Mouse (Mus musculus) MEL (cell line): ENCODE measurements at regions not wholly inside any gene's neighbourhood (a gene's known extent, or its start where the extent isn't known, plus 50 kb on each side); places are given as distances from the start of the nearest gene placed in this dataset.
A peak's percentile ranks its signal among the peaks of the same experiment; 100 is the strongest.

Experiments used
- DNase-seq: peaks from one replicate; pipeline ENCODE4 v3.0.0; 2011; ENCODE audit warnings: low read depth, low spot score
- H3K27ac ChIP-seq: 2 replicates; pipeline ENCODE4 v1.5.1; 2012; ENCODE audit warnings: low read depth, mild to moderate bottlenecking, control low read depth, low read length, moderate library complexity; ENCODE audit not compliant: control insufficient read depth
- H3K27me3 ChIP-seq, 2 experiments: fragments of 150-350 bp in 1 of 2; sonication (generic) in 1 of 2; 2 replicates each; pipeline ENCODE4 v1.6.1; 2012; ENCODE audit warnings: low read length in 2 of 2, mild to moderate bottlenecking in 2 of 2, improper control_type of control experiment in 1 of 2, moderate library complexity in 1 of 2; ENCODE audit not compliant: insufficient read depth in 2 of 2, control insufficient read depth in 1 of 2
- H3K36me3 ChIP-seq, 2 experiments: 2 replicates each; pipeline ENCODE4 v1.6.1; 2012 to 2014; ENCODE audit warnings: low read length in 2 of 2, improper control_type of control experiment in 1 of 2, inconsistent platforms in 1 of 2, mild to moderate bottlenecking in 1 of 2; ENCODE audit not compliant: insufficient read depth in 2 of 2, control insufficient read depth in 1 of 2
- H3K4me1 ChIP-seq, 2 experiments: fragments of 150-350 bp in 1 of 2; sonication (generic) in 1 of 2; 2 replicates each; pipeline ENCODE4 v1.6.1; 2012; ENCODE audit warnings: low read length in 2 of 2, improper control_type of control experiment in 1 of 2, mild to moderate bottlenecking in 1 of 2; ENCODE audit not compliant: insufficient read depth in 2 of 2, control insufficient read depth in 1 of 2
- H3K4me3 ChIP-seq, 2 experiments: fragments of 150-350 bp in 1 of 2; sonication (generic) in 1 of 2; 2 replicates each; pipeline ENCODE4 v1.5.1; 2012; ENCODE audit warnings: low read depth in 2 of 2, low read length in 2 of 2, mild to moderate bottlenecking in 2 of 2, moderate library complexity in 2 of 2, control low read depth in 1 of 2, improper control_type of control experiment in 1 of 2; ENCODE audit not compliant: control insufficient read depth in 1 of 2, insufficient read depth in 1 of 2
- H3K79me2 ChIP-seq: 2 replicates; pipeline ENCODE4 v1.6.1; 2012; ENCODE audit warnings: mild to moderate bottlenecking, low read length, moderate library complexity; ENCODE audit not compliant: control insufficient read depth, poor library complexity, insufficient read depth
- H3K9ac ChIP-seq: 2 replicates; pipeline ENCODE4 v1.6.1; 2012; ENCODE audit warnings: low read depth, mild to moderate bottlenecking, control low read depth, low read length, moderate library complexity; ENCODE audit not compliant: control insufficient read depth, poor library complexity, severe bottlenecking
- H3K9me3 ChIP-seq: fragments of 150-350 bp; sonication (generic); replicated peaks from 2 replicates; pipeline ENCODE4 v1.6.1; 2012; ENCODE audit warnings: mild to moderate bottlenecking, low read length, improper control_type of control experiment, moderate library complexity; ENCODE audit not compliant: insufficient read depth
- BHLHE40 ChIP-seq: IDR thresholded peaks from 2 replicates; pipeline ENCODE4 v1.6.1; 2012; ENCODE audit warnings: low read depth, mild to moderate bottlenecking, inconsistent platforms, low read length, improper control_type of control experiment, borderline replicate concordance
- CHD1 ChIP-seq: IDR thresholded peaks from 2 replicates; pipeline ENCODE4 v1.6.1; 2012; ENCODE audit warnings: low read depth, mild to moderate bottlenecking, inconsistent platforms, low read length, improper control_type of control experiment
- CHD2 ChIP-seq: IDR thresholded peaks from 2 replicates; pipeline ENCODE4 v1.6.1; 2011; ENCODE audit warnings: low read length, improper control_type of control experiment
- CTCF ChIP-seq, 3 experiments: IDR thresholded peaks in 2 of 3; conservative IDR thresholded peaks in 1 of 3; 2 replicates each; pipeline ENCODE4 v1.5.1; 2011 to 2012; ENCODE audit warnings: low read length in 3 of 3, low read depth in 2 of 3, mild to moderate bottlenecking in 2 of 3, improper control_type of control experiment in 1 of 3, inconsistent platforms in 1 of 3, mixed read lengths in 1 of 3, moderate library complexity in 1 of 3; ENCODE audit not compliant: control insufficient read depth in 1 of 3, insufficient read depth in 1 of 3, poor library complexity in 1 of 3, severe bottlenecking in 1 of 3
- ETS1 ChIP-seq: IDR thresholded peaks from 2 replicates; pipeline ENCODE4 v1.6.1; 2012; ENCODE audit warnings: low read depth, mild to moderate bottlenecking, inconsistent platforms, low read length, improper control_type of control experiment, moderate library complexity
- GABPA ChIP-seq: IDR thresholded peaks from 2 replicates; pipeline ENCODE4 v1.6.1; 2012; ENCODE audit warnings: low read depth, mild to moderate bottlenecking, inconsistent platforms, low read length, improper control_type of control experiment, moderate library complexity
- HCFC1 ChIP-seq: IDR thresholded peaks from 2 replicates; pipeline ENCODE4 v1.6.1; 2012; ENCODE audit warnings: low read depth, mild to moderate bottlenecking, inconsistent platforms, low read length, improper control_type of control experiment, moderate library complexity
- JUND ChIP-seq: IDR thresholded peaks from 2 replicates; pipeline ENCODE4 v1.6.1; 2011; ENCODE audit warnings: low read depth, mild to moderate bottlenecking, improper control_type of control experiment, low read length
- MAFK ChIP-seq: IDR thresholded peaks from 2 replicates; pipeline ENCODE4 v1.6.1; 2011; ENCODE audit warnings: low read depth, mild to moderate bottlenecking, low read length, improper control_type of control experiment, borderline replicate concordance
- MAZ ChIP-seq: IDR thresholded peaks from 2 replicates; pipeline ENCODE4 v1.6.1; 2012; ENCODE audit warnings: low read depth, mild to moderate bottlenecking, inconsistent platforms, low read length, improper control_type of control experiment
- MEF2A ChIP-seq: IDR thresholded peaks from 2 replicates; pipeline ENCODE4 v1.6.1; 2014; ENCODE audit warnings: low read depth, mild to moderate bottlenecking, inconsistent platforms, low read length, improper control_type of control experiment; ENCODE audit not compliant: poor library complexity, insufficient replicate concordance, severe bottlenecking; ENCODE audit errors: extremely low read depth
- NELFE ChIP-seq: IDR thresholded peaks from 2 replicates; pipeline ENCODE4 v1.6.1; 2011; ENCODE audit warnings: low read depth, low read length, improper control_type of control experiment
- POLR2AphosphoS2 ChIP-seq: IDR thresholded peaks from 2 replicates; pipeline ENCODE4 v1.6.1; 2011; ENCODE audit warnings: low read length, improper control_type of control experiment
- RCOR1 ChIP-seq: IDR thresholded peaks from 2 replicates; pipeline ENCODE4 v1.6.1; 2012; ENCODE audit warnings: low read depth, mild to moderate bottlenecking, inconsistent platforms, low read length, improper control_type of control experiment
- SIN3A ChIP-seq: IDR thresholded peaks from 2 replicates; pipeline ENCODE4 v1.6.1; 2012; ENCODE audit warnings: low read length, improper control_type of control experiment, inconsistent platforms
- TBP ChIP-seq: IDR thresholded peaks from 2 replicates; pipeline ENCODE4 v1.8.0; 2011; ENCODE audit warnings: low read depth, low read length, improper control_type of control experiment
- UBTF ChIP-seq: IDR thresholded peaks from 2 replicates; pipeline ENCODE4 v1.6.1; 2012; ENCODE audit warnings: low read depth, mild to moderate bottlenecking, inconsistent platforms, low read length, improper control_type of control experiment, moderate library complexity, borderline replicate concordance; ENCODE audit not compliant: insufficient read depth
- USF1 ChIP-seq: IDR thresholded peaks from 2 replicates; pipeline ENCODE4 v1.6.1; 2014; ENCODE audit warnings: low read depth, mild to moderate bottlenecking, inconsistent platforms, low read length, improper control_type of control experiment, moderate library complexity
- USF2 ChIP-seq, 2 experiments: IDR thresholded peaks; 2 replicates each; pipeline ENCODE4 v1.6.1; 2011 to 2012; ENCODE audit warnings: improper control_type of control experiment in 2 of 2, low read length in 2 of 2, borderline replicate concordance in 1 of 2, inconsistent platforms in 1 of 2, low read depth in 1 of 2, mild to moderate bottlenecking in 1 of 2; ENCODE audit not compliant: insufficient read depth in 1 of 2
- ZKSCAN1 ChIP-seq: IDR thresholded peaks from 2 replicates; pipeline ENCODE4 v1.6.1; 2012; ENCODE audit warnings: low read depth, mild to moderate bottlenecking, inconsistent platforms, low read length, improper control_type of control experiment, moderate library complexity
- ZMIZ1 ChIP-seq: IDR thresholded peaks from 2 replicates; pipeline ENCODE4 v1.6.1; 2012; ENCODE audit warnings: low read depth, mild to moderate bottlenecking, inconsistent platforms, low read length, improper control_type of control experiment, moderate library complexity

- Histone ChIP-seq H3K4me1 (no peaks in the 10 kb centered on the region), H3K9me3 (no peaks in the 10 kb centered on the region), H3K79me2 (no peaks in the 10 kb centered on the region), H3K36me3 (no peaks in the 10 kb centered on the region), H3K4me3 (no peak overlapping the region), H3K27ac (no peak overlapping the region), H3K27me3 (no peaks in the 10 kb centered on the region), H3K9ac (no peak overlapping the region)
- TF ChIP-seq CTCF (IDR thresholded peaks at IDR 0.05 in 2 of 3, conservative IDR thresholded peaks at IDR 0.05 in 1 of 3; ENCODE audit: control insufficient read depth in 1 of 3, insufficient read depth in 1 of 3, low read depth in 2 of 3, low read length in 3 of 3, poor library complexity in 1 of 3, severe bottlenecking in 1 of 3) (no peak), ZMIZ1 (no peak), HCFC1 (no peak), GABPA (no peak), USF2 (IDR thresholded peaks at IDR 0.05; ENCODE audit: borderline replicate concordance in 1 of 2, insufficient read depth in 1 of 2, low read depth in 1 of 2, low read length in 2 of 2) (no peak), BHLHE40 (no peak)
- DNase-seq = no peak
These were observed 205.2 kb upstream of the Pgrmc2 start for GRCm38 (mm10) chr3:41288066-41288465.

DNA sequence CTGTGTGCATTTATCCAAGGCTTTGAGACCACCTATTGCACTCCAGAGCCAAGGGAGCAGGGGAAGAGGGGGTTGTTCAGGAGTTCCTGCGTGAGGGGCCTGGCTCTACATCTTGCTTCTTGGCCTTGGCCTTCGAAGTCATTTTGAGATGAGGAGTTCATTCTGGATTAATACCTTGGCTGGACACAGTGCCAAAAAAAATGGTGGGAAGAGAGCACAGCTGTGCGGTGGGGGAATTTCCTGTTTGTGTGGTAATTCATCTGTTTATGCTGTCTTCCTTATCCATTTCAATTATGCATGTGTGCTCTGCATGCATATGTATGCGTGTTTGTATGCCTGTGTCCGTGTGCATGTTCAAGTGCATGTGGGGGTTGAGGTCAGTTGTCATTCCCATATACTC lies 202.5 kb upstream of the Pgrmc2 start:
- TF ChIP-seq JUND (no peak), POLR2AphosphoS2 (no peak), CHD2 (no peak), CHD1 (no peak), RCOR1 (no peak), TBP (no peak), HCFC1 (no peak), MAZ (no peak), MAFK (no peak), CTCF (IDR thresholded peaks at IDR 0.05 in 2 of 3, conservative IDR thresholded peaks at IDR 0.05 in 1 of 3; ENCODE audit: control insufficient read depth in 1 of 3, insufficient read depth in 1 of 3, low read depth in 2 of 3, low read length in 3 of 3, poor library complexity in 1 of 3, severe bottlenecking in 1 of 3) (no peak), USF1 (no peak)
- no peaks in the 10 kb centered on the region for H3K79me2 ChIP-seq
- H3K9ac ChIP-seq = no peak overlapping the region
- DNase-seq = no peak
- no peak overlapping the region for H3K27ac ChIP-seq
- 0 out of 4 replicates have a peak, but pooled peaks cover 0 to 1% of the 10 kb centered on the region in 2 experiments for H3K27me3 ChIP-seq
- H3K9me3 ChIP-seq = no peaks in the 10 kb centered on the region
- no peak overlapping the region for H3K4me3 ChIP-seq
- H3K36me3 ChIP-seq = no peaks in the 10 kb centered on the region
- H3K4me1 ChIP-seq = no peaks in the 10 kb centered on the region

DNA sequence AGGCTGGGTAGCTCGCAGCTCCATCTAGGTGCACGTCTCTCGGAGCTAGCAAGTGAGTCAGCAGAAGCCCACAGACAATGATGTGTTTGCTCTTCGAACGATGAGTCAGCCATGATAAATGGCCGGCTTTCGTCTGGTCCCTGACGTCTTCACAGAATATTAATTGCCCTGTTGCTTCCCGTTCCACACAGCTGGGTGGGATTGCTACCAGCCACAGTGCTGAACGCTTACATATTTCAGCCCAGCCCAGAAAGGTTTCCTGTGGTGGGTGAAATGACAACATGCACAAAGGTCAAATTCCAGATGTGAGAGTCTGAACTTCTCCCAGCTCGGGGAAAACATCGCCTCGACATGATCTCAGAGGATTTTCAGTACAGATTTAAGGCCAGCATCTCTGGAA lies 202.1 kb upstream of the Pgrmc2 start:
- Histone ChIP-seq H3K4me1 (no peaks in the 10 kb centered on the region), H3K4me3 (no peak overlapping the region), H3K36me3 (no peaks in the 10 kb centered on the region), H3K27me3 (0 out of 4 replicates have a peak, but pooled peaks cover 0 to 1% of the 10 kb centered on the region in 2 experiments), H3K27ac (no peak overlapping the region), H3K79me2 (no peaks in the 10 kb centered on the region), H3K9me3 (no peaks in the 10 kb centered on the region), H3K9ac (no peak overlapping the region)
- TF ChIP-seq ZMIZ1 = no peak
- TF ChIP-seq RCOR1 = no peak
- no peak for TF ChIP-seq ZKSCAN1
- no peak for TF ChIP-seq UBTF
- no peak for TF ChIP-seq ETS1
- no peak for TF ChIP-seq NELFE
- TF ChIP-seq MEF2A = no peak
- no peak for TF ChIP-seq JUND
- TF ChIP-seq SIN3A = no peak
- DNase-seq = peak; percentile 39
